Mouse (Mus musculus) CH12.LX (cell line): ENCODE measurements around the gene Hist1h3e. TPM values are rescaled to one million over a fixed set of nuclear protein-coding genes. Genes with fewer than 3 reads are reported as not detected.

ENCODE experiments used
- DNase-seq: peaks from one replicate; pipeline ENCODE4 v3.0.0-alpha.2; 2013; ENCODE audit errors: extremely low read depth
- H3K27ac ChIP-seq: 2 replicates; pipeline ENCODE4 v1.5.1; 2012; ENCODE audit warnings: low read depth, mild to moderate bottlenecking, control low read depth, moderate library complexity; ENCODE audit not compliant: insufficient read depth
- H3K27me3 ChIP-seq: replicated peaks from 2 replicates; pipeline ENCODE3; 2012; ENCODE audit warnings: inconsistent platforms
- H3K36me3 ChIP-seq, 2 experiments: replicated peaks in 1 of 2; 2 replicates each; pipeline versions ENCODE3 to v1.6.1; 2012; ENCODE audit warnings: inconsistent platforms in 1 of 2, low read length in 1 of 2, mild to moderate bottlenecking in 1 of 2, mixed read lengths in 1 of 2, moderate library complexity in 1 of 2; ENCODE audit not compliant: control insufficient read depth in 1 of 2, insufficient read depth in 1 of 2
- H3K4me1 ChIP-seq, 2 experiments: 2 replicates each; pipeline ENCODE4 v1.6.1; 2012; ENCODE audit warnings: inconsistent platforms in 1 of 2, moderate library complexity in 1 of 2; ENCODE audit not compliant: insufficient read depth in 2 of 2, control insufficient read depth in 1 of 2
- H3K4me2 ChIP-seq: 2 replicates; pipeline ENCODE4 v1.6.1; 2012; ENCODE audit warnings: low read depth, mild to moderate bottlenecking, control low read depth; ENCODE audit not compliant: poor library complexity, insufficient read depth, severe bottlenecking
- H3K4me3 ChIP-seq, 3 experiments: fragments of 150-350 bp in 1 of 3; sonication (generic) in 1 of 3; replicated peaks in 1 of 3; 2 replicates each; pipeline versions ENCODE3 to v1.5.1; 2011 to 2012; ENCODE audit warnings: low read depth in 2 of 3, low read length in 2 of 3, mild to moderate bottlenecking in 2 of 3, moderate library complexity in 2 of 3, control low read depth in 1 of 3, improper control_type of control experiment in 1 of 3, inconsistent platforms in 1 of 3, mixed read lengths in 1 of 3; ENCODE audit not compliant: poor library complexity in 1 of 3
- H3K79me2 ChIP-seq: replicated peaks from 2 replicates; pipeline ENCODE4 v1.6.1; 2012; ENCODE audit warnings: mild to moderate bottlenecking, moderate library complexity; ENCODE audit not compliant: control insufficient read depth, poor library complexity, insufficient read depth, severe bottlenecking; ENCODE audit errors: extremely low read depth
- H3K9ac ChIP-seq: 2 replicates; pipeline ENCODE4 v1.6.1; 2012; ENCODE audit warnings: low read depth, mild to moderate bottlenecking, control low read depth, moderate library complexity; ENCODE audit not compliant: insufficient read depth
- H3K9me3 ChIP-seq: replicated peaks from 2 replicates; pipeline ENCODE3; 2012; ENCODE audit warnings: low read length, inconsistent platforms, mixed read lengths
- BHLHE40 ChIP-seq: IDR thresholded peaks from 2 replicates; pipeline ENCODE4 v1.6.1; 2011; ENCODE audit warnings: mild to moderate bottlenecking, low read depth, low read length, improper control_type of control experiment
- CTCF ChIP-seq, 2 experiments: IDR thresholded peaks in 1 of 2; conservative IDR thresholded peaks in 1 of 2; 2 replicates each; pipeline ENCODE4 v1.5.1; 2011 to 2012; ENCODE audit warnings: low read depth in 2 of 2, low read length in 2 of 2, improper control_type of control experiment in 1 of 2, inconsistent platforms in 1 of 2, mild to moderate bottlenecking in 1 of 2, moderate library complexity in 1 of 2
- E2F4 ChIP-seq: IDR thresholded peaks from 2 replicates; pipeline ENCODE4 v1.6.1; 2011; ENCODE audit warnings: low read depth, low read length, improper control_type of control experiment; ENCODE audit not compliant: insufficient replicate concordance
- ELF1 ChIP-seq: IDR thresholded peaks from 2 replicates; pipeline ENCODE4 v1.6.1; 2014; ENCODE audit warnings: low read depth, mild to moderate bottlenecking, inconsistent platforms, low read length, improper control_type of control experiment
- EP300 ChIP-seq: IDR thresholded peaks from 2 replicates; pipeline ENCODE4 v1.6.1; 2011; ENCODE audit warnings: low read length, improper control_type of control experiment
- IRF4 ChIP-seq: IDR thresholded peaks from 2 replicates; pipeline ENCODE4 v1.6.1; 2014; ENCODE audit warnings: low read depth, mild to moderate bottlenecking, inconsistent platforms, low read length, improper control_type of control experiment
- JUND ChIP-seq: conservative IDR thresholded peaks from 2 replicates; pipeline ENCODE4 v1.6.1; 2011; ENCODE audit warnings: low read depth, low read length, improper control_type of control experiment
- MAZ ChIP-seq: IDR thresholded peaks from 2 replicates; pipeline ENCODE4 v1.6.1; 2012; ENCODE audit warnings: low read depth, mild to moderate bottlenecking, inconsistent platforms, low read length, improper control_type of control experiment, moderate library complexity
- NELFE ChIP-seq: IDR thresholded peaks from 2 replicates; pipeline ENCODE4 v1.6.1; 2011; ENCODE audit warnings: low read depth, low read length, improper control_type of control experiment
- NRF1 ChIP-seq: IDR thresholded peaks from 2 replicates; pipeline ENCODE4 v1.6.1; 2014; ENCODE audit warnings: low read depth, mild to moderate bottlenecking, inconsistent platforms, low read length, improper control_type of control experiment, moderate library complexity
- POLR2AphosphoS2 ChIP-seq: IDR thresholded peaks from 2 replicates; pipeline ENCODE4 v1.6.1; 2011; ENCODE audit warnings: low read depth, low read length, improper control_type of control experiment
- RAD21 ChIP-seq: IDR thresholded peaks from 2 replicates; pipeline ENCODE4 v1.6.1; 2011; ENCODE audit warnings: low read depth, mild to moderate bottlenecking, low read length, improper control_type of control experiment, moderate library complexity
- RCOR1 ChIP-seq: conservative IDR thresholded peaks from 2 replicates; pipeline ENCODE4 v1.6.1; 2012; ENCODE audit warnings: low read depth, mild to moderate bottlenecking, inconsistent platforms, low read length, improper control_type of control experiment
- SIN3A ChIP-seq: IDR thresholded peaks from 2 replicates; pipeline ENCODE4 v1.6.1; 2012; ENCODE audit warnings: low read length, improper control_type of control experiment, inconsistent platforms
- SMC3 ChIP-seq: IDR thresholded peaks from 2 replicates; pipeline ENCODE4 v1.6.1; 2011; ENCODE audit warnings: low read depth, low read length, improper control_type of control experiment
- TBP ChIP-seq: conservative IDR thresholded peaks from 2 replicates; pipeline ENCODE4 v1.6.1; 2011; ENCODE audit warnings: low read depth, low read length, improper control_type of control experiment
- USF1 ChIP-seq: IDR thresholded peaks from 2 replicates; pipeline ENCODE4 v1.6.1; 2014; ENCODE audit warnings: low read depth, mild to moderate bottlenecking, inconsistent platforms, low read length, improper control_type of control experiment
- USF2 ChIP-seq: conservative IDR thresholded peaks from 2 replicates; pipeline ENCODE4 v1.6.1; 2011; ENCODE audit warnings: low read depth, low read length, improper control_type of control experiment
- ZMIZ1 ChIP-seq: IDR thresholded peaks from 2 replicates; pipeline ENCODE4 v1.6.1; 2012; ENCODE audit warnings: low read depth, mild to moderate bottlenecking, inconsistent platforms, low read length, improper control_type of control experiment
- ZNF384 ChIP-seq: IDR thresholded peaks from 2 replicates; pipeline ENCODE4 v1.6.1; 2012; ENCODE audit warnings: low read depth, low read length, improper control_type of control experiment, inconsistent platforms
- dilution Hi-C: fragments of 300-500 bp; cut with MboI; formaldehyde crosslinking; loops from 2 replicates; pipeline ENCODE4 v1.14.3; 2020; ENCODE audit warnings: low sequenced_read_pairs; ENCODE audit not compliant: extremely low pct_unique_long_range_greater_than_20kb, extremely low pct_ligation_motif_present
- in situ Hi-C: fragments of 300-500 bp; cut with MboI; formaldehyde crosslinking; loops from 3 replicates; pipeline ENCODE4 v1.14.3; 2019; ENCODE audit warnings: low sequenced_read_pairs, low pct_ligation_motif_present, low pct_unique_long_range_greater_than_20kb, mixed read lengths
- polyA plus RNA-seq: library from polyadenylated mRNA; unstranded; fragments of >175 nt; gene quantifications from 2 replicates; pipeline ENCODE4 v1.2.1, GENCODE M21; 2012; ENCODE audit warnings: low read depth; ENCODE audit not compliant: insufficient read length
- total RNA-seq, 2 experiments: library from RNA; depleted of rRNA; stranded (reverse); fragments of 300-350 nt in 1 of 2; fragments of >200 nt in 1 of 2; gene quantifications; 2 replicates each; pipeline ENCODE4 v1.2.3; 2012 to 2014

The Hist1h3e gene
- total and polyA plus RNA-seq, 3 experiments, result 3.1 to 1,484 (median 24.2) TPM

DNA sequence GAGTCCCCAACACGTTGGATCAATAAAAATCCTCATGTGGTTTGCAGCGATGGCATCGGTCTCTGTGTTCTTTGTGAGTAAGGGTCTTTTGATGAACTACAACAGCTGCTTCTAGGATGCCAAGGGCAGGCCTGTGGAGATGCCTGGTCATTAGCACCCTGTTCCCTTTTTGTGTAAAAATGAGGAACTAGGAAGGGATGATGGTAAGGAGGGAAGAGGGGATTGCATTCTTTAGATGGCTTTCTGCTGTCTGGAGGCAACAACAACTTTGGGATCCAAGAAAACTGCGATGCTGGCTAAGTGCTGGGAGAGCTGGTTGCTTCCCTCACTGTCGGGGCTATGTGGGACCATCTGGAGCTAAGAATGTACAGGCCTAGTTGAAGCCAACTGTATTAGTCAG lies 23.9 kb downstream of the Hist1h3e start:
- peak overlapping the region in 2 of 3 experiments; percentile 18 to 25 for H3K4me3 ChIP-seq
- H3K79me2 ChIP-seq, result no peaks in the 10 kb centered on the region
- H3K4me2 ChIP-seq, result peak overlapping the region; percentile 46
- H3K9ac ChIP-seq, result peak overlapping the region; percentile 48
- no peak for DNase-seq
- H3K27ac ChIP-seq, result peak overlapping the region; percentile 56
- TF ChIP-seq USF1, result no peak
- TF ChIP-seq NELFE, result no peak
- no peak for TF ChIP-seq NRF1
- no peak for TF ChIP-seq SIN3A
- no peak for TF ChIP-seq CTCF (conservative IDR thresholded peaks at IDR 0.05 in 1 of 2, IDR thresholded peaks at IDR 0.05 in 1 of 2; ENCODE audit: low read depth in 2 of 2, low read length in 2 of 2)
- TF ChIP-seq ZMIZ1, result no peak
- no peaks in the 10 kb centered on the region for H3K9me3 ChIP-seq
- no peaks in the 10 kb centered on the region for H3K36me3 ChIP-seq
- dilution Hi-C loops, result no loop called here
- in situ Hi-C loops, result no loop called here
- peaks cover 7 to 48% of the 10 kb centered on the region in 2 experiments; a peak in 3 of 4 replicates for H3K4me1 ChIP-seq
- H3K27me3 ChIP-seq, result no peaks in the 10 kb centered on the region

- Histone ChIP-seq H3K4me2 (peak overlapping the region; percentile 81), H3K27ac (peak overlapping the region; percentile 56), H3K4me3 (peak overlapping the region in 1 of 3 experiments; percentile 55), H3K36me3 (no peaks in the 10 kb centered on the region), H3K27me3 (no peaks in the 10 kb centered on the region), H3K79me2 (no peaks in the 10 kb centered on the region), H3K9me3 (no peaks in the 10 kb centered on the region), H3K9ac (peak overlapping the region; percentile 95), H3K4me1 (peaks cover 9 to 58% of the 10 kb centered on the region in 2 experiments; a peak in 3 of 4 replicates)
- TF ChIP-seq NRF1, result no peak
- no peak for TF ChIP-seq USF2
- no peak for TF ChIP-seq RAD21
- no peak for TF ChIP-seq ELF1
- no peak for TF ChIP-seq E2F4
- no peak for TF ChIP-seq POLR2AphosphoS2
- TF ChIP-seq BHLHE40, result no peak
- no peak for TF ChIP-seq NELFE
- TF ChIP-seq SMC3, result no peak
- TF ChIP-seq USF1, result no peak
- no peak; the same call in 1 of the 2 replicates for TF ChIP-seq ZMIZ1
- no peak for TF ChIP-seq ZNF384
- TF ChIP-seq EP300, result no peak
- no peak for TF ChIP-seq IRF4
- TF ChIP-seq TBP, result no peak
- TF ChIP-seq JUND, result no peak
- no peak for TF ChIP-seq CTCF (conservative IDR thresholded peaks at IDR 0.05 in 1 of 2, IDR thresholded peaks at IDR 0.05 in 1 of 2; ENCODE audit: low read depth in 2 of 2, low read length in 2 of 2)
- TF ChIP-seq RCOR1, result no peak
- no peak for TF ChIP-seq MAZ
- dilution Hi-C loops, result no loop called here
- in situ Hi-C loops, result no loop called here
- DNase-seq, result no peak
Measured at GRCm38 (mm10) chr13:23537006-23537710, 25.0 kb downstream of the Hist1h3e start.
